Mouse (Mus musculus): ENCODE results near the gene Uck2.
A peak's percentile ranks its signal among the peaks of the same experiment; 100 is the strongest.

Uck2 gene

DNA sequence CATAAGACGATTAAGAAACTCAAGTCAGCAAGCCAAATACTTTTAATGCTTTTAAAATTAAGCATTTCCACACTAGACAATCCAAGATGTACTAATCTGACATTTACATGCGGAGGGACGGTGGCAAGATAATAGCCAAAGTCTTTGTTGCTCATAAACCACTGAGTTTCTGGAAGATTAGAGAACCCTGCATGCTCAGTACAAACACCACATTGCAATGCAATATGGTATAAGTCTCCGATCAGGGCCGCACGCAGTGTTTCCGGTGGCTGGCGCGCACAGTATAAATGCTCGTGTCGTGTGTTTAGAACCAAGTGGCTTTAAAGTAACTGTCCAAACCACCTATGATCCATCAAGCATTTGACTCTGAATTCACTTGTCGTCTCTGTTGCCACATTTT, 31.5 kb downstream of the Uck2 start:
- DNase-seq = no peak

- no peak for DNase-seq
Measured at GRCm38 (mm10) chr1:167249881-167250280, 35.2 kb downstream of the Uck2 start.

DNA sequence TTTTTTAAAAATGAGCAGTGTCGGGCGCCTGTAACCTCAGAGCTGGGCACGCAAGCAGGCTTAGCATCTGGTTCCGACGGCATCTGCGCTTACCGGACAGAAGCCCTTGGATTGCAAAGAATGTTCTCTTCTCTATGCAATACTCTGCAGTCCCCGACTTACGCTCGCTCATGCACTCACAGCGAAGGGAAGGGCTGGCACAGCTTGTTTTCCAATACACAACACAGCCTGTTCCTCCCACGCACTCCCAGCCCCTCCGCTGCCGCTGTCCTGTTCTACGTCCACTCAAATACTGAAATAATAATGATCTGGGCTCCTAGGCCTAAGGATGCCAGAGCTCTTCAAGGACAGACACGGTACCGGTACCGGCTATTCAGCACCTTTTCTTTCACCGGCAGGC, 35.9 kb downstream of the Uck2 start:
- DNase-seq = peak; percentile 47 to 53

DNA sequence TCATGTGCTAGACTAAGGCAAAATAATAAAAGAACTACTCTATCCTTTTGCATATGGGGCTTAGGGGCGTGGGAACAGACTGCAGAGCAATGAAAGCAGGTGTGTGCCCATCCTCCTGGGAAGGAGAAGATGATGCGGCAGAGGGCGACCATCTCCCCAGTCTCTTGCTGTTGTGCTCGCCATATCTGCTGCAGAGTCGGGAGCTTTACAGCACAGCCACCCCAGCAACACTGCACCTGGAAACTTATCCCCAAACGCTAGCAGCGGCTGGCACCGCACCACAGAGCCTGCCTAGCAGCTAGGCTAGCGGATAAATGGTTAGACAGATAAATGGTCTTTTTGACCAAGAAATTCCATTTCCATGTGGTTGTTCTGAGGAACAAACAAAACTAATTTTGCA, 37.2 kb downstream of the Uck2 start:
- DNase-seq = no peak

- peak in 1 of 2 experiments; percentile 39 for DNase-seq
Measured at GRCm38 (mm10) chr1:167246976-167247375, 38.1 kb downstream of the Uck2 start.

DNA sequence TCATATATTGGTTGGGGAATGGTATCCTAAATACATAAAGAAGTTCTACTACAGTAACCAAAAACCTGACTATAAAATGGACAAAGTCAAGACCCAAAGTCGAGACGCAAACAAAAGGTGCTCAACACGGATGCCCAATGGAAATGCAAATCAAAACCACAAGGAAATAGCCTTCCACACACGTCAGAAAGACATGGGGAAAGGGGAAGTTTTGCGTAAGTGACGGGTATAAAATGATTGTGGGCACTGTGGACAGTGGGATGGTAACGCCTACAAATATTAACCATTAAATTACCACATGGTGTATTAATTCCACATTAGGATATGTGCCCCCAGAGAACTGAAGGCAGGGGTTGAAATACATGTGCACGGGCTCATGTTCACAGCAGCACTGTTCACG, 38.8 kb downstream of the Uck2 start:
- DNase-seq = no peak

DNA sequence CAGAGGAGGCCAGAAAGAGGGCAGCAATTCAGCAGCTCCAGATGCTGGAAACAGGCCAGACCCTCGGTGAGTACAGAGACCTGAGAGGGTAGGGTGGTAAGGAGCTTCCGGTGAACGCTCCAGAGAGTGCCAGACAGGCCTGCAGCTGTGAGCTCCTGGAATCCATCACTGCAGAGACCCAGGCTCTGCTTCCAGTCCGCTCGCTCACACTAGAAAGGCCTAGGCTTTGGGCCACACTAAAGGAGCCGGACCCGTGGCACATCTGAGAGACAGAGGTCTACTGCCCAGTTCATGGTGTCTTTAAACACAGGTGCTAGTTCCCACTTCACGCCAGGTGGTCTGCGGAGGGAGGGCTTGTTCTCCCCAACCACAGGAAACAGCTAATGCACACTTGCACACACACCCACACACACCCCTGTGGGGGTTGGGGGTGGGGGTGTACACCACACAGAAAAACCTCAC, 39.9 kb downstream of the Uck2 start:
- peak in 1 of 2 experiments; percentile 55 for DNase-seq

DNA sequence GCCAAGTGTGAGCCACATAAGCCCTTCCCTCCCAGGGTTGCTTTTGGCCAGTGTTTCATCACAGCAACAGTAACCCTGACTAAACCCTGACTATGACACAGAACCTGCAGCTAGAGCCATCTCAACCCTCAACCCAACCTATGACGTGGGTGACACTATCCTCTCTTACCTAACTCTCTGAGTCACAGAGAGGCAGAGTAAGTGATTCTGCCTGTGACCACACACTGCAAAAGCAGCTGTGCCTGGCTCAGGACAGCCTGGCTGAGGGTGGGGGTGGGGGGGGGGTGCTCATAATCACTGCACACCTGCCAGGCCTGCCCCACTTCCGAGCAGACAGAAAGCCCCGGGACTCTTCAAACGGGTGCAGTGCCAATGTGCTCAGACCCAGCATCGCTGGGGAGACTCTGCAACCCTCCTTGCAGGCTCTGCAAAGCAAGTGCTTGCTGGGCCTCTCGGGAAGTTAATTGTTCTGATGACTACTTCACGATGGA, 42.9 kb downstream of the Uck2 start:
- no peak for DNase-seq

GRCm38 (mm10) chr1:167241487-167241886, 43.6 kb downstream of the Uck2 start:
- DNase-seq = no peak

- DNase-seq = peak; percentile 47 to 54
Measured at GRCm38 (mm10) chr1:167240361-167240760, 44.8 kb downstream of the Uck2 start.

- peak; percentile 69 to 70 for DNase-seq
Measured at GRCm38 (mm10) chr1:167239916-167240315, 45.2 kb downstream of the Uck2 start.

- no peak for DNase-seq
Measured at GRCm38 (mm10) chr1:167237798-167238197, 47.3 kb downstream of the Uck2 start.

DNA sequence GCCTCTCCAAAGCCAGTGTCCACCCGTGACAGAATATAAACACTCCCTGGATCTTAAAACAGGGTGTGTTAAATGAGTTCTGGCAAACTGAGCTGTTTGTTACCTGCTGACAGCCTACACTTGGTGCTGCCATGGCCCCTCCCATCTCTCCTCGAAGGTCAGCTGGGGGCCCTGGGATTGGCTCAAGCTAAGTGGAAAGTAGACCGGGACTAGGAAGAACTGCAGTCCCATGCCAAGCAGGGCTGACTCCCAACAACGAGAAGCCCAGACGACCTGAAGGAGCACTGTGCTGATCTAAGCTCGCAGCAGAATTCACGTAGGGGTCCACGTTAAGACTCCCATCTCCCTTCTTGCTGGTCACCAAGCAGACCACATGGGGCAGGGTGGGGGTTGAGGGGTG, 48.3 kb downstream of the Uck2 start:
- peak in 1 of 2 experiments; percentile 36 for DNase-seq

DNA sequence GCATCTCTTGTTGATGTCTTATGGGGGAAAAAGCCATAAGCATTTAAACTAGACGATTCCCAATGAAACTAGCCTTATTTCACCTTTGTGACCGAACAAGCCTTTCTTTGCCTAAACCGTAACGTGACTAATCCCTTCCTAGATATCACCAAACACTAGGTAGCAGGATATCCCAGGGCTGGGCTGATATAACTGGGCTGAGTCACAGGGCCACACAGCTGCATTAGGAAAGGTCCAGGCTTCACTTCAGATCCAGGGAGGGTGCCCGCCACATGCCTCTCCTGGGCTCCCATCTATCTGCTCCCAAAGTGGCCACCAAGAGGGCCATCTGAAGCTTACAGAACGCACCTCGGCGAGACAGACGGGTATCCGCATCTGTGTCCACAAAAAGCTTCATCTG, 50.8 kb downstream of the Uck2 start:
- no peak for DNase-seq

DNA sequence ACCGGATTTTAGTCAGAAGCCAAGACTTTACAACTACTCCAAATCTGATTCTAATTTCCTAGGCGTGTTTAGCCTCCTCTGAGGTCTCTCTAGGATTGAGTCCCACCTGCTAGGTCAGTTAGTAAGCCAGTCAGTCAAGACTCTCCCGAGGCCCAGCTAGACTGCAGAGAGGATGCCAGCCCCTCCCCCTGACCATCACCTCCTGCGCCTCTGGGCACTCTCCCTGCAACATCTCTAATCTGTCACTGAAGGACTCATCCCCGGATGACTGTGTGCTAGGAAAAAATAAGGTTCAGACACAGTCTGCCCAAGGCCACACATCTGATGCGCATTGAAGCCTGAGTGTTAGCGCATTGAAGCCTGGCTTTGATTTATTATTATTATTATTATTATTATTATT, 52.2 kb downstream of the Uck2 start:
- no peak for DNase-seq

DNA sequence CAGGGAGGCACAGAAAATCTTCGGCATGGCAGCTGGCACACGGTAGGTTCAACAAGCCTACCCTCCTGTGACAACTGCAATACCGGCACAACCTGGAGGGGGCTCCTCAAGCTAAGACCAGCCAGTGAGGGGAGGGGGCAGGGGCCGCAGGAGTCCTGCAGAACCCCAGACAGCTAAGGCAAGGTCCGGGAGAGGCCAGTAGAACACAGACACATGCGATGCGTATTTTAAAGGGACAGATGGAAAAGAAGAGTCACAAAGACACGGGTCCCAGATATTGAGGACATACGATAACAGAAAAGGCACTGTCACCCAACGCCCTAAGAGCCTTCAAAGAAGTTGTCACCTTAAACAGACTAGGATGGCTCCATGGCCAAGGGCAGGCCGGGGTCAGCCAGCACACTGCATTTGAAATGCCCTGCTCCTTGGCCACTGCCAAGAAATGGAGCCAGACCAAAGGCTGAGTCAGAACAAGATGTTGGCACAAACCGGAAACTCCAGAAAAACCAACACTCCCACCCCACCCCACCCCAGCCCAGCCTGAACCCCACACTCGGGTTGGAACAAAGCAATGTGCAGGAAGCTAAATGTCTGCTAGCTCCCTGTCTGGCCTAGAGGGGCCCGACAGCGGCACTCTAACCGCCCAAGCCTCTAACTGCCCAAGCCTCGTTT, 53.4 kb downstream of the Uck2 start:
- peak; percentile 44 to 67 for DNase-seq

GRCm38 (mm10) chr1:167230930-167231611, 54.0 kb downstream of the Uck2 start:
- DNase-seq = no peak

DNA sequence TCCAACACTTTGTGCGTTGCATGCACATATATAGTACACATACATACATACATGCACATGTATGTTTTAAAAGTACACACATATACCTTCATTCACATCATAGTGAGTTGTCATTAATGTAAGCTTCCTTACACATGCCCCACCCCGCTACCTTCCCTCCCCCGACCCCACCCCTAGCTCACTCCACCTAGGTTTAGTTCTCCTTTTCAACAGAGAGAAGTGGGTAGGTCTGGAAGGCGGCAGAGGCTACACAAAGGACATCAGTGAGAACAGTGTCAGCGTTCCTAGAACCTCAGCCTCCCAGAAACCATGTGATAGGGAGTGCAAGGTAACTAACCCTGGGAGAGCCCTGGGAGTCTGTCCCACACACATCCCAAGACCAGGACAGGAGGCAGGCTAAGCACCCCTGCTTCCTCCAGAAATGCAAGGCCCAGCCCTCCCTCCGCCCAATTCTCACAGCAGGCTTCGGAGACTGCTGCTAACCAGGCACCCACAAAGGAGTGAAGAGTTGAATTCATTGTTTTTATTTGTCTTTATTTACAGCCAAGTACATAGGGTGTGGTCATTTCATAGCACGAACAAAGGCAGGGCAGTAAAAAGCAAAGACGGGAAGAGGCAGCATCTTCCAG, 62.6 kb downstream of the Uck2 start:
- no peak for DNase-seq

DNA sequence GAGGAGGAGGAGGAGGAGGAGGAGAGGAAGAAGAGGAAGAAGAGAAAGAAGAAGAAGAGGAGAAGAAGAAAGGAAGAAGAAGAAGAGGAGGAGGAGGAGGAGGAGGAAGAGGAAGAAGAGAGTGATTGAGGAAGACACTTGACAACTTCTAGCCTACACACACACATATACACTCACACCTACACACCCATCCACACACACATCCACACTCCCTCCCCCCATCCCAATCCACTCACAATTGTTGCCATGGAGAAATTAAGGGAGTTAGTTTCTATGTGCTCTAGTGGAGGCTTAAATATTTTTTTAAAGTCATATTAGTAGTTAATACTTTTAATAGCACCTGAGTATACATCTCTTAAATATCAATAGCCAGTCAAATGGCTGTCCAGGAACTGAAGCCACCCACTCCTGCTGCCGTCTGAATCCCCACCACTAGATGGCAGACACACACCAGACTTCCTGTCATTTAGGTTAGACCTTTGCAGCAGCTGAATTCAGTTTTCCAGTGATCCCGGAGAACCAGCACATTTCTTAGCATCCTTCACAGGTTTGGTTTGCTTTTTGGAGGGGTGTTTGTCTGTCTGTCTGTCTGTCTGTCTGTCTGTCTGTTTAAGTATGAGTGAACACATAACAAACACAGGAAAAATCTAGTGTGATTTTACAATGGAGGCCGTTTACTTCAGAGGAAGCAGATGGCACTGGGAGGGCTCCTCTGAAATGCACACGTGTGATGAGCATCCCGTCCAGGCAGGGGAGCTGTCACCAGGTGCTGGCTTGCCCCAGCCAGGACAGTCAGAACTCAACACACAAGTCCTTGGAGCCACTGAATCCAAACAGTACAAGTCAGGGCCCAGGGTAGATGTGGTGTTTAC, 64.6 kb downstream of the Uck2 start:
- peak; percentile 90 to 93 for DNase-seq

GRCm38 (mm10) chr1:167215460-167215859, 69.7 kb downstream of the Uck2 start:
- no peak for DNase-seq

GRCm38 (mm10) chr1:167212710-167213109, 72.4 kb downstream of the Uck2 start:
- DNase-seq = no peak

DNA sequence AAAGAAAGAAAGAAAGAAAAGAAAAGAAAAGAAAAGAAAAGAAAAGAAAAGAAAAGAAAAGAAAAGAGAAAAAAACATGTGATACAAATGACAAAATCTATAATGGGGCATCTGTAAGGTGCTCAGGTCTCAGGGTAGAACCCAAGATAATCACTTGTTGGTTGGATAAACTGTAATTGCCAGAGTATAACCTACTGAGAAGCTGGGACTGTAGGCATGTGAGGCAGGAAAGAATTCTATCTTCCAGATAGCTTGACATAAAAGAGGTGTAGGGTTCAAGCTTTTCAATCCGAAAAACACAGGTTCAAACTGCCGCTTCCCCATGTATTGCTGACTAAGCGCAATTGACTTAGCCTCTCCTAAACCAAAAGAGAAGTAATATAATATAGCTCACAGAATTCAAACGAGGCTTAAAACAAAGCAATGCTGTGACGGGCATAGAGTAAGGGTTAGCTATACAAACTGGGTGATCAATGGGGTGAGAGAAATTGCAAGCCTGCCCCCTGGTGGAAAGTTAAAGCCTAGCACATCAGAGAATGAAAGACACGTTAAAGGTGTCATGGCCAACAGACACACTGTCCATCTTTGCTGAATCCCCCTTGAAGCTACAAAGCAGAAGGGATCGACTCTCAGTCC, 73.0 kb downstream of the Uck2 start:
- peak; percentile 81 to 85 for DNase-seq
